Mouse (Mus musculus): ENCODE results near the gene Fam129a. TPM values are rescaled to one million over a fixed set of nuclear protein-coding genes. Genes with fewer than 3 reads are reported as not detected.
A peak's percentile ranks its signal among the peaks of the same experiment; 100 is the strongest.

Gene Fam129a
- polyA plus RNA-seq, 1 experiment from 2014 or later: 1.7 TPM

GRCm38 (mm10) chr1:151618251-151618650 is 47.3 kb downstream of the Fam129a start:
- 75% methylated on average over 3 of the region's 3 CpGs for WGBS
- Histone ChIP-seq H3K4me2 (no peak overlapping the region), H3K4me1 (no peaks in the 10 kb centered on the region), H3K4me3 (replicated peaks) (no peak overlapping the region), H3K27ac (no peak overlapping the region), H3K36me3 (replicated peaks) (no peaks in the 10 kb centered on the region), H3K9ac (no peak overlapping the region), H3K27me3 (no peaks in the 10 kb centered on the region), H3K9me3 (no peaks in the 10 kb centered on the region)
- no peak for ATAC-seq (ENCODE audit: low FRiP score)

GRCm38 (mm10) chr1:151619281-151619711 is 48.3 kb downstream of the Fam129a start:
- H3K9ac ChIP-seq: no peak overlapping the region
- no peak for ATAC-seq (ENCODE audit: low FRiP score)
- WGBS: 86% methylated on average over 8 of the region's 8 CpGs
- no peak overlapping the region for H3K4me3 ChIP-seq (replicated peaks)
- no peaks in the 10 kb centered on the region for H3K9me3 ChIP-seq
- H3K27me3 ChIP-seq: no peaks in the 10 kb centered on the region
- H3K27ac ChIP-seq: no peak overlapping the region
- H3K36me3 ChIP-seq (replicated peaks): no peaks in the 10 kb centered on the region
- no peak overlapping the region for H3K4me2 ChIP-seq
- no peaks in the 10 kb centered on the region for H3K4me1 ChIP-seq

GRCm38 (mm10) chr1:151620730-151621129 is 49.7 kb downstream of the Fam129a start:
- Histone ChIP-seq H3K4me2 (no peak overlapping the region), H3K9me3 (no peaks in the 10 kb centered on the region), H3K4me3 (replicated peaks) (no peak overlapping the region), H3K36me3 (replicated peaks) (no peaks in the 10 kb centered on the region), H3K4me1 (no peaks in the 10 kb centered on the region), H3K27me3 (no peaks in the 10 kb centered on the region), H3K27ac (no peak overlapping the region), H3K9ac (no peak overlapping the region)
- no peak for ATAC-seq (ENCODE audit: low FRiP score)

GRCm38 (mm10) chr1:151624442-151625226 is 53.6 kb downstream of the Fam129a start:
- WGBS: 86% methylated on average over 3 of the region's 3 CpGs
- no peak for ATAC-seq (ENCODE audit: low FRiP score)
- Histone ChIP-seq H3K4me2 (no peak overlapping the region), H3K27me3 (no peaks in the 10 kb centered on the region), H3K9ac (no peak overlapping the region), H3K4me1 (0 out of 2 replicates have a peak, but pooled peaks cover 2% of the 10 kb centered on the region), H3K27ac (no peak overlapping the region), H3K9me3 (no peaks in the 10 kb centered on the region), H3K4me3 (replicated peaks) (no peak overlapping the region), H3K36me3 (replicated peaks) (no peaks in the 10 kb centered on the region)

- H3K27me3 ChIP-seq: no peaks in the 10 kb centered on the region
- 94% methylated on average over 4 of the region's 4 CpGs for WGBS
- no peaks in the 10 kb centered on the region for H3K9me3 ChIP-seq
- no peak overlapping the region for H3K4me3 ChIP-seq (replicated peaks)
- H3K9ac ChIP-seq: no peak overlapping the region
- no peak overlapping the region for H3K27ac ChIP-seq
- no peaks in the 10 kb centered on the region for H3K36me3 ChIP-seq (replicated peaks)
- H3K4me1 ChIP-seq: 0 out of 2 replicates have a peak, but pooled peaks cover 5% of the 10 kb centered on the region
- ATAC-seq (ENCODE audit: low FRiP score): no peak
- no peak overlapping the region for H3K4me2 ChIP-seq
These were observed 54.3 kb downstream of the Fam129a start for GRCm38 (mm10) chr1:151625260-151625659.

- Histone ChIP-seq H3K27ac (0 out of 2 replicates have a peak overlapping the region, but pooled peaks have one; percentile 61), H3K4me3 (replicated peaks) (no peak overlapping the region), H3K9ac (no peak overlapping the region), H3K4me1 (0 out of 2 replicates have a peak, but pooled peaks cover 5% of the 10 kb centered on the region), H3K36me3 (replicated peaks) (no peaks in the 10 kb centered on the region), H3K27me3 (no peaks in the 10 kb centered on the region), H3K9me3 (no peaks in the 10 kb centered on the region), H3K4me2 (no peak overlapping the region)
- 81% methylated on average over 2 of the region's 2 CpGs for WGBS
- ATAC-seq (ENCODE audit: low FRiP score): no peak
These were observed 54.7 kb downstream of the Fam129a start for GRCm38 (mm10) chr1:151625690-151626089.

- Histone ChIP-seq H3K9me3 (no peaks in the 10 kb centered on the region), H3K27ac (no peak overlapping the region), H3K9ac (no peak overlapping the region), H3K4me3 (replicated peaks) (no peak overlapping the region), H3K27me3 (no peaks in the 10 kb centered on the region), H3K4me1 (0 out of 2 replicates have a peak, but pooled peaks cover 5% of the 10 kb centered on the region), H3K4me2 (no peak overlapping the region), H3K36me3 (replicated peaks) (no peaks in the 10 kb centered on the region)
- peak; percentile 78; the same call in 1 of the 2 replicates for ATAC-seq (ENCODE audit: low FRiP score)
- WGBS: 40% methylated on average over 4 of the region's 4 CpGs
These were observed 55.6 kb downstream of the Fam129a start for GRCm38 (mm10) chr1:151626631-151627030.

GRCm38 (mm10) chr1:151627141-151627540 is 56.2 kb downstream of the Fam129a start:
- ATAC-seq (ENCODE audit: low FRiP score): peak; percentile 37; the same call in 1 of the 2 replicates
- Histone ChIP-seq H3K9ac (no peak overlapping the region), H3K27ac (peak overlapping the region; percentile 74), H3K4me3 (replicated peaks) (no peak overlapping the region), H3K4me1 (0 out of 2 replicates have a peak, but pooled peaks cover 5% of the 10 kb centered on the region), H3K27me3 (no peaks in the 10 kb centered on the region), H3K4me2 (no peak overlapping the region), H3K9me3 (no peaks in the 10 kb centered on the region), H3K36me3 (replicated peaks) (no peaks in the 10 kb centered on the region)
- 68% methylated on average over 3 of the region's 3 CpGs for WGBS

- peak; percentile 14; the same call in 1 of the 2 replicates for ATAC-seq (ENCODE audit: low FRiP score)
- H3K4me1 ChIP-seq: 0 out of 2 replicates have a peak, but pooled peaks cover 5% of the 10 kb centered on the region
- peak overlapping the region; percentile 66; the same call in 1 of the 2 replicates for H3K27ac ChIP-seq
- WGBS: 60% methylated on average over 7 of the region's 7 CpGs
- no peak overlapping the region for H3K4me3 ChIP-seq (replicated peaks)
- no peaks in the 10 kb centered on the region for H3K36me3 ChIP-seq (replicated peaks)
- no peak overlapping the region for H3K9ac ChIP-seq
- H3K4me2 ChIP-seq: no peak overlapping the region
- no peaks in the 10 kb centered on the region for H3K9me3 ChIP-seq
- H3K27me3 ChIP-seq: no peaks in the 10 kb centered on the region
These were observed 58.7 kb downstream of the Fam129a start for GRCm38 (mm10) chr1:151629591-151630250.

- Histone ChIP-seq H3K36me3 (replicated peaks) (no peaks in the 10 kb centered on the region), H3K9ac (no peak overlapping the region), H3K27ac (no peak overlapping the region), H3K4me3 (replicated peaks) (no peak overlapping the region), H3K4me1 (0 out of 2 replicates have a peak, but pooled peaks cover 5% of the 10 kb centered on the region), H3K4me2 (no peak overlapping the region), H3K27me3 (no peaks in the 10 kb centered on the region), H3K9me3 (no peaks in the 10 kb centered on the region)
- WGBS: 78% methylated on average over 2 of the region's 2 CpGs
- ATAC-seq (ENCODE audit: low FRiP score): 0 out of 2 replicates have a peak, but pooled peaks have one; percentile 19
These were observed 59.3 kb downstream of the Fam129a start for GRCm38 (mm10) chr1:151630251-151630628.

GRCm38 (mm10) chr1:151631061-151631460 is 60.1 kb downstream of the Fam129a start:
- H3K27me3 ChIP-seq: no peaks in the 10 kb centered on the region
- no peak overlapping the region for H3K4me3 ChIP-seq (replicated peaks)
- no peak for ATAC-seq (ENCODE audit: low FRiP score)
- H3K4me1 ChIP-seq: 0 out of 2 replicates have a peak, but pooled peaks cover 5% of the 10 kb centered on the region
- WGBS: 67% methylated on average over 2 of the region's 2 CpGs
- no peaks in the 10 kb centered on the region for H3K9me3 ChIP-seq
- no peaks in the 10 kb centered on the region for H3K36me3 ChIP-seq (replicated peaks)
- H3K9ac ChIP-seq: no peak overlapping the region
- H3K27ac ChIP-seq: no peak overlapping the region
- no peak overlapping the region for H3K4me2 ChIP-seq

GRCm38 (mm10) chr1:151631703-151632294 is 60.8 kb downstream of the Fam129a start:
- Histone ChIP-seq H3K4me1 (0 out of 2 replicates have a peak, but pooled peaks cover 5% of the 10 kb centered on the region), H3K9me3 (no peaks in the 10 kb centered on the region), H3K27me3 (no peaks in the 10 kb centered on the region), H3K36me3 (replicated peaks) (no peaks in the 10 kb centered on the region), H3K4me3 (replicated peaks) (no peak overlapping the region), H3K9ac (no peak overlapping the region), H3K27ac (no peak overlapping the region), H3K4me2 (no peak overlapping the region)
- WGBS: 82% methylated on average over 11 of the region's 11 CpGs
- ATAC-seq (ENCODE audit: low FRiP score): no peak
